Mouse (Mus musculus) liver, embryonic 13.5 days (tissue): ENCODE measurements around the gene Thoc2. TPM values are rescaled to one million over a fixed set of nuclear protein-coding genes. Genes with fewer than 3 reads are reported as not detected.
A peak's percentile ranks its signal among the peaks of the same experiment; 100 is the strongest.
"Not testable (repeated sequence)": the region's sequence is repeated elsewhere in the genome, so short reads cannot be mapped to it uniquely, and the experiment has no call there.

Experiments used
- ATAC-seq: fragments of 200-750 bp; cut with Nextera tagmentation; 2 replicates; pipeline ENCODE4 v1.8.0; 2017; ENCODE audit warnings: low read depth, mild to moderate bottlenecking, moderate number of reproducible peaks, moderate library complexity
- DNase-seq: peaks from one replicate; pipeline ENCODE4 v3.0.0; 2022
- H3K27ac ChIP-seq: fragments of 300-500 bp; sonication (generic); 2 replicates; pipeline ENCODE4 v1.5.1; 2015; ENCODE audit warnings: moderate library complexity, mild to moderate bottlenecking, inconsistent platforms
- H3K27me3 ChIP-seq: fragments of 300-500 bp; sonication (generic); 2 replicates; pipeline ENCODE4 v1.6.1; 2015; ENCODE audit warnings: mild to moderate bottlenecking, inconsistent platforms
- H3K36me3 ChIP-seq: fragments of 300-500 bp; sonication (generic); 2 replicates; pipeline ENCODE4 v1.6.1; 2015; ENCODE audit warnings: mild to moderate bottlenecking, inconsistent platforms
- H3K4me1 ChIP-seq: fragments of 300-500 bp; sonication (generic); replicated peaks from 2 replicates; pipeline ENCODE4 v1.6.1; 2015; ENCODE audit warnings: inconsistent platforms
- H3K4me2 ChIP-seq: fragments of 300-500 bp; sonication (generic); 2 replicates; pipeline ENCODE4 v1.6.1; 2015; ENCODE audit warnings: inconsistent platforms, mild to moderate bottlenecking, moderate library complexity
- H3K4me3 ChIP-seq: fragments of 300-500 bp; sonication (generic); replicated peaks from 2 replicates; pipeline ENCODE4 v1.5.1; 2015; ENCODE audit warnings: mild to moderate bottlenecking, inconsistent platforms
- H3K9ac ChIP-seq: fragments of 300-500 bp; sonication (generic); 2 replicates; pipeline ENCODE4 v1.6.1; 2015; ENCODE audit warnings: mild to moderate bottlenecking, inconsistent platforms
- H3K9me3 ChIP-seq: fragments of 300-500 bp; sonication (generic); replicated peaks from 2 replicates; pipeline ENCODE4 v1.6.1; 2016; ENCODE audit warnings: inconsistent platforms
- WGBS: fragments of 180-500 bp; shearing (Covaris S2); methylation state at CpG from one replicate; pipeline ENCODE4 v1.1.7; 2015; ENCODE audit not compliant: insufficient replicate concordance; 5-methylcytosine and 5-hydroxymethylcytosine counted together
- polyA plus RNA-seq: library from polyadenylated mRNA; unstranded; fragments of >200 nt; fragmentation: Nextera tagmentation; extraction: Ambion mirVana; gene quantifications from 2 replicates; pipeline ENCODE4 v1.2.1, GENCODE M21; 2015

Thoc2 gene
- 32.0 and 45.2 TPM in 2 replicates for polyA plus RNA-seq

DNA sequence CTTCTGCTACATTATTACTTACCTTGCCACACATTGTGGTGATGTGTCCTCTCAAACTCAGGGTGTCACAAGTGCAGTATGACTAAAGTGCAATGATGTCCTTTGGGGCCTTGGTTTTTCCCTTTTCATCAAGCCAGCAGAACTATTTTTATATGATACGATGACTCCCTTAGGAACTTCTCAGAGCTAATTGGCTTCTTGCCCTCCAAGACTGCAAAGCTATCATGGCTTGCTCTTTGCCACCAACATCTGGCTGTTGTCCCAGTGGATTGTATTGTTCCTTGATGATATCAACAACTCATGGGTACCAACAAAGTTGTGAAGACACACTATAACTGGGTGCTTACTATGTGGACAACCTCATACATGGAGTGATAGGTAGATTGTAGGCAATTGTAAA, at the start of gene Thoc2:
Gene Thoc2 (minus strand): TSS at position 101 of the 400 bp plus-strand sequence.
- no peak for DNase-seq
- WGBS, result 76% methylated on average over 1 of the region's 1 CpGs
- H3K27me3 ChIP-seq, result no peaks in the 10 kb centered on the region
- H3K9me3 ChIP-seq, result no peaks in the 10 kb centered on the region
- no peak within 1 kb of the TSS for H3K27ac ChIP-seq
- no peak within 1 kb of the TSS for H3K9ac ChIP-seq
- H3K4me1 ChIP-seq, result no peaks in the 10 kb centered on the region
- H3K4me3 ChIP-seq, result no peak within 1 kb of the TSS
- no peak for ATAC-seq
- no peaks in the 10 kb centered on the region for H3K36me3 ChIP-seq
- no peak within 1 kb of the TSS for H3K4me2 ChIP-seq

DNA sequence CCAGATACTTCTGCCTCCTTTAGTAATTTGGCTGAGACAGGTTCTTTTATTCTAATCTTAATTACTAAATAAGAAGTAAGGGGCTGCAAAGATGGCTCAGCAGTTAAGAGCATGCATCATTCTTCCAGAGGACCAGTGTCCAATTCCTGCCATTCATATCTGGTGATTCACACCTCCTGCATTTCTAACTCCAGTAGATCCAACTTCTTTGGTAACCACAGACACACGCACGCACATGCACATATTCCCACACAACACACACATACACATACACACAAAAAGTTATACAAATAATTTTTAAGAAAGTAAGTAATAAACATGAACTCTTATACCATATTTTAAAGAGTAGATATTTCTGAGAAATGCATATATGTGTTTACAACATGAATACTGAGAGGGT, 49.6 kb upstream of the Thoc2 start:
- H3K27ac ChIP-seq, result no peak overlapping the region
- no peaks in the 10 kb centered on the region for H3K9me3 ChIP-seq
- H3K4me2 ChIP-seq, result no peak overlapping the region
- no peaks in the 10 kb centered on the region for H3K4me1 ChIP-seq
- 70% methylated on average over 2 of the region's 2 CpGs for WGBS
- no peaks in the 10 kb centered on the region for H3K27me3 ChIP-seq
- no peaks in the 10 kb centered on the region for H3K36me3 ChIP-seq
- H3K9ac ChIP-seq, result no peak overlapping the region
- no peak for DNase-seq
- no peak overlapping the region for H3K4me3 ChIP-seq
- no peak for ATAC-seq

DNA sequence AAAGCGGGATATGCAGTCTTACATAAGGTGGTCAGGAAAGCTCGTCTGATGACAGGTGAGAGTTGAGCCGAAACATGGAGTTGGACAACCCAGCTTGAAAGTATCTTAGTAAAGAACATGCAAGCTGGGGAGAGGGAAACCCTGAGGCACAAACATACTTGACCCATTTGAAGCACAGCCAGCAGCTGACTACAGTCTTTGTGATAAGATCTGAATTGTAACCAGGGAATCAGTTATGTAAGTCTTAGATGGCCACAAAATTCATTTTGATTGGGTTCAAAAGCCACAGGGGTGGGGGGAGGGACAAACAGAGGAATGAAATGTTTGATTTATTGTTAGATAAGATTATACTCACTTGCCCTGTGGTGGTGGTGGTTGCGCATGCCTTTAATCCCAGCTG, 48.9 kb upstream of the Thoc2 start:
- Histone ChIP-seq H3K4me1 (no peaks in the 10 kb centered on the region), H3K9ac (no peak overlapping the region), H3K4me3 (no peak overlapping the region), H3K4me2 (no peak overlapping the region), H3K36me3 (no peaks in the 10 kb centered on the region), H3K27ac (no peak overlapping the region), H3K9me3 (no peaks in the 10 kb centered on the region), H3K27me3 (no peaks in the 10 kb centered on the region)
- WGBS, result 66% methylated on average over 4 of the region's 4 CpGs
- ATAC-seq, result no peak
- no peak for DNase-seq

DNA sequence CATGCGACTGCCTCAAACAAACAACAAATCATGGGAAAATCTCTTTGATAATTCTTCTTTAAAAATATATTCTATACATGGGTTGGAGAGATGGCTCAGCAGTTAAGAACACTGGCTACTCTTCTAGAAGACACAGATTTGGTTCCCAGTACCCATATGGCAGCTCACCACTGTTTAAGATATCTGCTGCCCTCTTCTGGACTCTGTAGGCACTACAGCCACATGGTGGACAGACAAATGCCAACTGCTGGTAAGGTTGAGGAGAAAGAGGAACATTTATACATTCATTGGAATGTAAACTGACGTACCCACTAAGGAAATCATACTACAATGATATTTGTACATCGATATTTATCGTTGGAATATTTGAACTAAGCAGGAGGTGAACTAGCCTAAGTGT, 36.7 kb upstream of the Thoc2 start:
- peak; percentile 15 for DNase-seq
- no peak overlapping the region for H3K4me2 ChIP-seq
- H3K27ac ChIP-seq, result no peak overlapping the region
- 49% methylated on average over 4 of the region's 4 CpGs for whole genome bisulfite sequencing
- no peaks in the 10 kb centered on the region for H3K9me3 ChIP-seq
- no peaks in the 10 kb centered on the region for H3K36me3 ChIP-seq
- ATAC-seq, result no peak
- no peak overlapping the region for H3K4me3 ChIP-seq
- no peaks in the 10 kb centered on the region for H3K4me1 ChIP-seq
- H3K9ac ChIP-seq, result no peak overlapping the region
- no peaks in the 10 kb centered on the region for H3K27me3 ChIP-seq

DNA sequence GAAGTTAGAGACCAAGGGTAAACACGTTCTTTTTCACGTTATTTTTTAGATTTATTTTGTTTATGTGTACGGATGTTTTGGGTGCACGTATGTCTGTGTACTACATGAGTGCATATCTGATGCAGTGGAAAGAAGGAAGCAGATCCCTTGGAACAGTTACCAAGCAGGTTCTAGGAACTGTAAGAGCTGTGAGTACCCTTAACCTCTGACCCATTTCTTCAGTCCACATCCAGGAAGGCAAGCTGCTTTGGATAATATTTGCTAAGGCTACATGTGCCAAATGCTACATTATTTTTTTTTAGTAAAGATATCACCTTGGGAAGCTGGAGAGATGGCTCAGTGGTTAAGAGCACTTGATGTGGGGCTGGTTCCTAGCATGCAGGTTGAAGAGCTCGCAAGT, 21.4 kb upstream of the Thoc2 start:
- Histone ChIP-seq H3K4me2 (no peak overlapping the region), H3K4me1 (no peaks in the 10 kb centered on the region), H3K36me3 (no peaks in the 10 kb centered on the region), H3K9ac (no peak overlapping the region), H3K27me3 (no peaks in the 10 kb centered on the region), H3K27ac (no peak overlapping the region), H3K4me3 (no peak overlapping the region), H3K9me3 (no peaks in the 10 kb centered on the region)
- WGBS, result 70% methylated on average over 5 of the region's 5 CpGs
- ATAC-seq, result no peak
- no peak for DNase-seq

DNA sequence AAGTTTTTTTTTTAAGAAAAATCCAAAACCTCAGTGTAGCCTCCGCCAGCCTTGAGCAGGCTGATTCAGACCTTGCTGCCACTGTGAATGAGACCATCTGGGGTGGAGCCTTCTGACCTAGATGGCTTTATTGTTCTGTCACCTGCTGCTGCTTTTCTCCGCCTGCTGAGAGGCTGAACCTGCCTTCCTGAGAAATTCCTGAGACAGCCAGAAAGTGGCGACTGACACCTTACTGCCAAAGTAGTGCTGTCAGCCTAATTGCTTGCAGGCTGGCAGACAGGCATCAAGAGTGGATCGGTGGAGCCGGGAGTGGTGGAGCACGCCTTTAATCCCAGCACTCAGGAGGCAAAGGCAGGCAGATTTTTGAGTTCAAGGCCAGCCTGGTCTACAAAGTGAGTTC, 11.3 kb upstream of the Thoc2 start:
- H3K4me3 ChIP-seq, H3K4me2 ChIP-seq, H3K9me3 ChIP-seq, H3K36me3 ChIP-seq, H3K4me1 ChIP-seq, DNase-seq, H3K27me3 ChIP-seq, ATAC-seq, H3K27ac ChIP-seq, H3K9ac ChIP-seq: not testable (repeated sequence)
- WGBS, result 58% methylated on average over 6 of the region's 6 CpGs

DNA sequence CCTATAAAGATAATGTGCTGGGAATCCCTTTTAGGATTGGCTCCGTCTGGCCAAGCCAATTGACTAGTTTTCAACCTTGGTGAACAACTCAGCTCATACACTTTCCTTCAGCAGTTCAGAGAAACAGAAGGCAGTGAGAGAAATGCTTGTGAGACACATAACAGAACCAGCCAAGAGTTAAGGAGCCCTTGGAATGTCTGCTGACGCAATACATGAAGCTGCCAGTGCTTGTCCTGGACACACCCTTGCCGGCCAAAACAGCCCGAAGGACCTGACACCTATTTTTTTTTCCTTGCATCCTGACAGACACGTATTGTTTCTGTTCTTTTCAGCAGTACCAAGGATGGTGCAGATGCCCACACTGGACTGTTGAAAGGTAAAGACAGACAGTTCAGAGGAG, 4.2 kb upstream of the Thoc2 start:
- no peak overlapping the region for H3K4me3 ChIP-seq
- no peaks in the 10 kb centered on the region for H3K36me3 ChIP-seq
- ATAC-seq (no peak), DNase-seq (no peak)
- H3K27ac ChIP-seq, result no peak overlapping the region
- H3K4me1 ChIP-seq, result no peaks in the 10 kb centered on the region
- no peaks in the 10 kb centered on the region for H3K27me3 ChIP-seq
- no peak overlapping the region for H3K4me2 ChIP-seq
- 67% methylated on average over 5 of the region's 5 CpGs for WGBS
- H3K9me3 ChIP-seq, result no peaks in the 10 kb centered on the region
- H3K9ac ChIP-seq, result no peak overlapping the region

DNA sequence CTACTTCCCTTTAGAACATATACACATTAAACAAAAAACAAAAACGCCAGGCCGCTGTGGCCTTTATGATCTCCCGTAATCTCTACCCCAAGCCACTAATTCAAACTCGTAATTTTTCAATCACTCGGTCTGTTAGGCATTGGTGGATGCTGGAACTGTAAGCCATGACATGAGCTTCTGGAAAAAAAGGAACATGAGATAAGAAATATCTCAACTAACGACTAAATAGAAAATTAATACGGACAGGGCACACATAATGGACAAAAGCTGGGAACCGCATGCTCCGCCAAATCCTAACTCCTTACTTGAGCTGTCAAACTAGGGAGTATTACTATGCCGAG, 8.4 kb downstream of the Thoc2 start:
- no peak for DNase-seq
- 30% methylated on average over 10 of the region's 10 CpGs for WGBS
- H3K4me1 ChIP-seq, result peaks cover 23% of the 10 kb centered on the region
- H3K4me3 ChIP-seq, result peak overlapping the region; percentile 77
- peak overlapping the region; percentile 83; the same call in 1 of the 2 replicates for H3K27ac ChIP-seq
- no peaks in the 10 kb centered on the region for H3K9me3 ChIP-seq
- ATAC-seq, result 0 out of 2 replicates have a peak, but pooled peaks have one; percentile 4
- peak overlapping the region; percentile 60 for H3K4me2 ChIP-seq
- peak overlapping the region; percentile 54 for H3K9ac ChIP-seq
- H3K27me3 ChIP-seq, result no peaks in the 10 kb centered on the region
- no peaks in the 10 kb centered on the region for H3K36me3 ChIP-seq

DNA sequence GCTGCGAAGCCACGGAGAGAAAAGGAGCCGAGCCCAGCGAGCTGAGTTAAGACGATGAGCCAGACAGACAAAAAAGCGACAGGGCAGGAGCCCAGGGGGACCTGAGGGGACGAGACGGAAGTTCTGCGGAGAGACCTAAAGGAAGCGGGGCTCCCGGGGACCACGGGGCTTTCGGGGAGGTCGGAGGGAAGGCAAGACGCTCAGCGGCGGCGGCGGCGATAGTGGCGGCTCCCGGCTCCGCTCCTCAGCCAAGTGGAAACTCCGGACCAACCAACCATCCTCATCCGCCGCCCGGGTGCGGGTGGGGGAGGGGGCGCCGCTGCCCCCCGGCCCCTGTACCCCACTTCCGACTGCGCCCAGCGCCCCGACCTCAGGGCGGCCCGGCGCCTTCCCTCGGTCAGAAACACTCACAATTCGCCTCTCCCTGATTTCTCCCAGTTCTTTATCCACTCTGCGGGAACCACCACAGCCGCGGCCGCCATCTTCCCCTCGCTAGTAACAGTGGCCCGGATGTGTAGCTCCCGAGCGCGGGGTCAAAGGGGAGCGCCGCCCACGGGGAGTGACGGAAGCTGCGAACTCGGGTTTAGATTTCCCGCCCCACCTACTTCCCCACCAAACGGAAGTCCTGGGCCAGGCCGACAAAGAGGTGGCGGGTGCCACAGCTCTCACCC, 8.9 kb downstream of the Thoc2 start:
- H3K27me3 ChIP-seq, result no peaks in the 10 kb centered on the region
- H3K36me3 ChIP-seq, result no peaks in the 10 kb centered on the region
- peaks cover 26% of the 10 kb centered on the region for H3K4me1 ChIP-seq
- H3K4me2 ChIP-seq, result peak overlapping the region; percentile 73
- H3K9ac ChIP-seq, result peak overlapping the region; percentile 85
- no peaks in the 10 kb centered on the region for H3K9me3 ChIP-seq
- peak; percentile 80 for DNase-seq
- WGBS, result 11% methylated on average over 53 of the region's 59 CpGs
- ATAC-seq, result peak; percentile 97
- peak overlapping the region; percentile 77 for H3K4me3 ChIP-seq
- peak overlapping the region; percentile 83 for H3K27ac ChIP-seq

DNA sequence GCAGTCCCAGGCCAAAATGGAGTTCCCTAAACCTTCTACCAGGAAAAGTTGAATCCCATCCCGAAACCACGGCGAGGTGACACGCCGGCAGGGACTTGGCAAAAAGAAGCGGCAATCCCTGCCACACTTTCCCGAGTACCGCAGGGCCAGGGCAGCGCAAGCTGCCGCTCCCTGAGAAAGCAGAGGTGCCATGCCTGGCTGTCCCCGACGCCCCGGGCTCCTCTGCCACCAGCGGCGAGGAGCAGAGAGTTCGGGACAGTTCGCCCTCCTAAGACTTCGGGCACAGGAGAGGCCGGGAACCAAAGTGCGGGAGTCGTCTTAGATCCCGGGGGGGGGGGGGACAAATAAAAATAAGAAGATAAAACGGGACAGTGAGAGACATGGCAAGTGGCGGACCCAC, 9.5 kb downstream of the Thoc2 start:
- ATAC-seq (peak; percentile 50), DNase-seq (peak; percentile 10)
- Histone ChIP-seq H3K9ac (peak overlapping the region; percentile 85), H3K4me2 (peak overlapping the region; percentile 73), H3K4me1 (peaks cover 31% of the 10 kb centered on the region), H3K27ac (peak overlapping the region; percentile 83), H3K4me3 (peak overlapping the region; percentile 77), H3K27me3 (no peaks in the 10 kb centered on the region), H3K36me3 (no peaks in the 10 kb centered on the region), H3K9me3 (no peaks in the 10 kb centered on the region)
- 13% methylated on average over 23 of the region's 24 CpGs for WGBS

DNA sequence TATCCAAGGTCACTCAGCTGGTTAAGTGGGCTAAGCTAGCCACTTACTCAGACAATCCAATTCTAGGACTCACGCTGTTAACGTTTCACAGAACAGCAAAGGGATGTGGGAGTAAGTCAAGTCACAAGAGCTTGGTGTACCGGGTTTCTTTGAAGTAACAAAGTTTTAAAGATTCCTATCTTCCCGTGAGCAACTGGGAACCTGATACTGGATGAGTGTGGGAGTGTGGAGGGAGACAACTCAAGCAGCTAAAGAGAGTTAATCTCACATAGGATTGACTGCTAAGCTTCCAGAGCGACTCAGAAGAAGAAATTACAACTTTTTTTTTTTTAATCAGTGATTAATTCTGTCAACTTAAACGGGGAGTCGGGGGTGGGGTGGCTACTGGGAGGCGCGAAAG, 10.0 kb downstream of the Thoc2 start:
- H3K36me3 ChIP-seq, result no peaks in the 10 kb centered on the region
- H3K9me3 ChIP-seq, result no peaks in the 10 kb centered on the region
- 11% methylated on average over 9 of the region's 9 CpGs for WGBS
- peak overlapping the region; percentile 73 for H3K4me2 ChIP-seq
- 0 out of 2 replicates have a peak overlapping the region, but pooled peaks have one; percentile 27 for H3K27ac ChIP-seq
- peak overlapping the region; percentile 77 for H3K4me3 ChIP-seq
- H3K9ac ChIP-seq, result peak overlapping the region; percentile 85
- H3K4me1 ChIP-seq, result peaks cover 31% of the 10 kb centered on the region
- DNase-seq (no peak), ATAC-seq (no peak)
- H3K27me3 ChIP-seq, result no peaks in the 10 kb centered on the region

DNA sequence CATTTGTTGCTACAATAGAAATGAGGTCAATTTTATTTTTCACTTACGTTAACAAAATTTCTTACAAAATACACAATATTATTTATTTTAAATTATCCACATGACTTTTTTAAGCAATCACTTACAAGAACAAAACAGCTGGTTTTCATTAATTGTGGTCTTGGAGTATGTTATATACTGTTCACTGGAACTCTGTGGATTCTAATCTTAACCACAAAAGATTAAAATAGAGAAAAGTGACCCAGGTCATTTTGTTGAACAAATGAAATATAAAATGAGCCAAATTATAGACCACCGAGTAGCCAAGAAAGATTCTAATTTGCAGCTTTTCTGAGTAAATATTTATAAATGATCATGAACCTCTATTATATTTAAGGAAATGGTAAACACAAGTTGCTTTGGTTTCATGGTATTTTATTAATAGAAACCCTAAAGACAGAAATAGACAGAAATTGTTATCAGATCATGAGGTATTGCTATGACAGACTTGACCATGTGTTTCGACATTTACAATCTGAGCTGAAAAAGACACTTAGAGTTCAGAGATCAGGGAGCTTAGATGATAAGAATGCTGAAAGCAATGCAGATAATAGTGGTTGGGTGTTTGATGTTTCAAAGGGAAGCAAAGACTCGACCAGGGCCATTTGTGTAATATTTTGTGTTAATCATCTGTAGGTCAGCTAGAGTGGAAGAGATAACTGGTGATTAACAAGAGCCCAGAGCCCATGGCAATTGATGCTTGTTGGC, 35.5 kb downstream of the Thoc2 start:
- ATAC-seq, result no peak
- H3K27ac ChIP-seq, result no peak overlapping the region
- WGBS, result 47% methylated on average over 4 of the region's 4 CpGs

More for the DNA sequence above, 35.5 kb downstream of the Thoc2 start:
- no peaks in the 10 kb centered on the region for H3K4me1 ChIP-seq
- no peak for DNase-seq
- H3K4me2 ChIP-seq, result no peak overlapping the region
- H3K27me3 ChIP-seq, result no peaks in the 10 kb centered on the region
- H3K4me3 ChIP-seq, result no peak overlapping the region
- no peak overlapping the region for H3K9ac ChIP-seq
- H3K9me3 ChIP-seq, result no peaks in the 10 kb centered on the region
- no peaks in the 10 kb centered on the region for H3K36me3 ChIP-seq
